27 mouse cellular contexts compared by ENCODE assay signal in the genomic region with DNA sequence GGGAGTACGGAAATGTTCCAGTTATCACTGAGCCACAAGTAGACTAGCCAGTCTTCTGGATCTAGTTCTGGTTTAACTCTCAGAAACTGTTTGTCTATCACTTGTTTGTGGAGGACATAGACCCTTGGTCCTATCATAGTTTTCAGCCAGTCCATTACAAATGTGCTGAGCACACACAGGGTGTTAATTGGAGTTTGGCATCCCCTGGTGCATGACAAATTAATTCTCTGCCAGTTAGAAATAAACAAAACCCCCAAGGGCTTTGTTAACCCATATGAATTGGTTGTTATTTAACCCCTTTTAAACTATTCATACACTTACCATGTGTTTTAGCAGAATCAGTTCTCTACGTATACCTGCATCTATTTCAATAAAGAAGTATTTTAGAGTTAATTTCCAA.
DNase-seq lines count a peak whose midpoint lies in the region; ATAC-seq and TF ChIP-seq lines count a peak whose summit lies in the region.
"Had no signal": no experiment of that assay in that cellular context is flagged by ENCODE, and none has a peak within 500 bp of the region (broad histone marks: within the 10 kb centered on the region; RNA-seq: fewer than 3 reads in every experiment).

No protein-coding gene starts in this region.

- no peaks in the 10 kb centered on the region for H3K4me1 ChIP-seq in hindbrain, embryonic 14.5 days (replicated peaks; ENCODE audit: control insufficient read depth, insufficient read depth, low read length)
- H3K4me1 ChIP-seq in hindbrain, embryonic 16.5 days (ENCODE audit: control insufficient read depth, insufficient read depth, low read depth, low read length), result no peaks in the 10 kb centered on the region
- no peaks in the 10 kb centered on the region for H3K4me1 ChIP-seq in forebrain, postnatal 0 days (ENCODE audit: insufficient read depth)
- H3K4me1 ChIP-seq: embryonic facial prominence, embryonic 12.5 days; heart, embryonic 13.5 days; kidney, embryonic 15.5 days; limb, embryonic 13.5 days; lung, embryonic 15.5 days; midbrain, embryonic 10.5 days had no signal

- no peak overlapping the region for H3K4me3 ChIP-seq in hindbrain, embryonic 14.5 days (replicated peaks; ENCODE audit: low read length)
- no peak overlapping the region for H3K4me3 ChIP-seq in hindbrain, embryonic 16.5 days (ENCODE audit: low read length)
- H3K4me3 ChIP-seq in forebrain, postnatal 0 days (ENCODE audit: low read depth, low read length), result no peak overlapping the region
- H3K4me3 ChIP-seq: embryonic facial prominence, embryonic 12.5 days; heart, embryonic 13.5 days; kidney, embryonic 15.5 days; limb, embryonic 13.5 days; lung, embryonic 15.5 days; midbrain, embryonic 10.5 days had no signal

- no peak for TF ChIP-seq CTCF in forebrain, postnatal 0 days (IDR thresholded peaks at IDR 0.05; ENCODE audit: low read depth)

- WGBS in hindbrain, embryonic 14.5 days, result 56% methylated on average over 2 of the region's 2 CpGs
- 48% methylated on average over 2 of the region's 2 CpGs for WGBS in hindbrain, embryonic 16.5 days
- WGBS in forebrain, postnatal 0 days, result 34% methylated on average over 2 of the region's 2 CpGs

- no peak overlapping the region for H3K4me2 ChIP-seq in hindbrain, embryonic 14.5 days (replicated peaks)
- H3K4me2 ChIP-seq in hindbrain, embryonic 16.5 days (ENCODE audit: low read length), result no peak overlapping the region
- H3K4me2 ChIP-seq in forebrain, postnatal 0 days (ENCODE audit: low read depth), result no peak overlapping the region
- H3K4me2 ChIP-seq: embryonic facial prominence, embryonic 12.5 days; heart, embryonic 13.5 days; kidney, embryonic 15.5 days; limb, embryonic 13.5 days; liver, embryonic 11.5 days; lung, embryonic 15.5 days had no signal

- no peaks in the 10 kb centered on the region for H3K36me3 ChIP-seq in hindbrain, embryonic 14.5 days (replicated peaks; ENCODE audit: control insufficient read depth, insufficient read depth)
- H3K36me3 ChIP-seq in hindbrain, embryonic 16.5 days (ENCODE audit: control insufficient read depth, insufficient read depth, low read length), result no peaks in the 10 kb centered on the region
- no peaks in the 10 kb centered on the region for H3K36me3 ChIP-seq in forebrain, postnatal 0 days (ENCODE audit: insufficient read depth)
- H3K36me3 ChIP-seq: embryonic facial prominence, embryonic 12.5 days; heart, embryonic 13.5 days; kidney, embryonic 15.5 days; limb, embryonic 13.5 days; lung, embryonic 15.5 days; midbrain, embryonic 10.5 days had no signal

- peak; percentile 57; the same call in 1 of the 2 replicates for ATAC-seq in hindbrain, embryonic 14.5 days (ENCODE audit: low FRiP score)
- no peak for ATAC-seq in hindbrain, embryonic 16.5 days
- ATAC-seq in forebrain, postnatal 0 days, result no peak
- ATAC-seq in monocyte, adult 5-6 weeks (replicated peaks; ENCODE audit: insufficient number of reproducible peaks, low FRiP score, low TSS enrichment, poor library complexity, severe bottlenecking), result no peak
- ATAC-seq: activated CD4-positive, CD25-positive, alpha-beta regulatory T cell, adult 4 months; inflammation-experienced regulatory T-cells, adult 6 months had no signal

- H3K9ac ChIP-seq in hindbrain, embryonic 14.5 days, result no peak overlapping the region
- no peak overlapping the region for H3K9ac ChIP-seq in hindbrain, embryonic 16.5 days (ENCODE audit: low read depth, low read length)
- no peak overlapping the region for H3K9ac ChIP-seq in forebrain, postnatal 0 days
- H3K9ac ChIP-seq: embryonic facial prominence, embryonic 12.5 days; heart, embryonic 13.5 days; kidney, embryonic 15.5 days; limb, embryonic 13.5 days; lung, embryonic 15.5 days had no signal

- H3K27ac ChIP-seq in hindbrain, embryonic 14.5 days, result no peak overlapping the region
- no peak overlapping the region for H3K27ac ChIP-seq in hindbrain, embryonic 16.5 days (ENCODE audit: low read depth, low read length)
- H3K27ac ChIP-seq in forebrain, postnatal 0 days (ENCODE audit: low read depth, low read length), result no peak overlapping the region
- H3K27ac ChIP-seq: embryonic facial prominence, embryonic 12.5 days; heart, embryonic 13.5 days; kidney, embryonic 15.5 days; limb, embryonic 13.5 days; lung, embryonic 15.5 days; midbrain, embryonic 10.5 days had no signal

- DNase-seq in hindbrain, embryonic 14.5 days (ENCODE audit: low spot score), result no peak
- peak; percentile 41 for DNase-seq in kidney, adult 9 months
- no peak for DNase-seq in kidney, postnatal 25 days
- DNase-seq in retina, postnatal 1 day, result peak; percentile 8
- DNase-seq in retina, embryonic 14.5 days (ENCODE audit: low spot score), result no peak
- DNase-seq in forebrain, postnatal 0 days, result peak; percentile 1
- DNase-seq: adrenal gland, adult 2 months; adrenal gland, postnatal 36 days; B cell, adult 2 months; cerebellum, adult 2 months; cerebellum, postnatal 14 days; gastrocnemius, postnatal 10 days; heart, postnatal 10 days; kidney, postnatal 4 days; spleen, adult 18-20 months; thymus, postnatal 14 days had no signal

- no peaks in the 10 kb centered on the region for H3K27me3 ChIP-seq in hindbrain, embryonic 14.5 days (ENCODE audit: control insufficient read depth, insufficient read depth, low read length)
- no peaks in the 10 kb centered on the region for H3K27me3 ChIP-seq in hindbrain, embryonic 16.5 days (replicated peaks; ENCODE audit: control insufficient read depth, insufficient read depth, low read length)
- no peaks in the 10 kb centered on the region for H3K27me3 ChIP-seq in forebrain, postnatal 0 days (ENCODE audit: insufficient read depth, low read length)
- H3K27me3 ChIP-seq: embryonic facial prominence, embryonic 12.5 days; heart, embryonic 13.5 days; kidney, embryonic 15.5 days; limb, embryonic 13.5 days; lung, embryonic 15.5 days had no signal

- no peaks in the 10 kb centered on the region for H3K9me3 ChIP-seq in hindbrain, embryonic 14.5 days (ENCODE audit: control insufficient read depth, low read length)
- H3K9me3 ChIP-seq in hindbrain, embryonic 16.5 days (ENCODE audit: control insufficient read depth, low read length), result no peaks in the 10 kb centered on the region
- H3K9me3 ChIP-seq in forebrain, postnatal 0 days (ENCODE audit: low read length), result no peaks in the 10 kb centered on the region
- H3K9me3 ChIP-seq: embryonic facial prominence, embryonic 12.5 days; heart, embryonic 13.5 days; kidney, embryonic 15.5 days; limb, embryonic 13.5 days; lung, embryonic 15.5 days; midbrain, embryonic 10.5 days had no signal

Comparison
In these comparisons a context has a peak if more than half of its experiments do, and no peak if none do; other contexts are left out.
1. DNase-seq: peak in kidney, adult 9 months (single experiment), retina, postnatal 1 day (single experiment) and forebrain, postnatal 0 days (single experiment); none in hindbrain, embryonic 14.5 days (single experiment), kidney, postnatal 25 days (0 of 2) and retina, embryonic 14.5 days (single experiment).